Mouse (Mus musculus) left cerebral cortex, adult 9 months (tissue): ENCODE measurements around the gene Col15a1.

Experiments
- DNase-seq, 2 experiments: peaks; one replicate each; pipeline ENCODE4 v3.0.0; 2022; ENCODE audit warnings: low spot score in 2 of 2

Gene Col15a1

GRCm38 (mm10) chr4:47349759-47350158 is 141.8 kb downstream of the Col15a1 start:
- no peak for DNase-seq

GRCm38 (mm10) chr4:47351386-47352049 is 143.6 kb downstream of the Col15a1 start:
- peak in 1 of 2 experiments; percentile 28 for DNase-seq

GRCm38 (mm10) chr4:47352061-47352661 is 144.2 kb downstream of the Col15a1 start:
- DNase-seq, result peak; percentile 56 to 87

GRCm38 (mm10) chr4:47352803-47353388 is 144.9 kb downstream of the Col15a1 start, which contains the start of gene Tgfbr1:
Gene Tgfbr1 (plus strand): TSS chr4:47353222.
- DNase-seq, result peak; percentile 91 to 96

GRCm38 (mm10) chr4:47353416-47354111 is 145.6 kb downstream of the Col15a1 start:
- DNase-seq, result peak in 1 of 2 experiments; percentile 15

GRCm38 (mm10) chr4:47354304-47354703 is 146.3 kb downstream of the Col15a1 start:
- no peak for DNase-seq

- DNase-seq, result no peak
Measured at GRCm38 (mm10) chr4:47362662-47363061, 154.7 kb downstream of the Col15a1 start.
